Mouse (Mus musculus) limb, embryonic 13.5 days (tissue): ENCODE measurements at regions not wholly inside any gene's neighbourhood (a gene's known extent, or its start where the extent isn't known, plus 50 kb on each side); places are given as distances from the start of the nearest gene placed in this dataset.

Experiments
- ATAC-seq: fragments of 200-750 bp; cut with Nextera tagmentation; 2 replicates; pipeline ENCODE4 v1.8.0; 2017; ENCODE audit warnings: low read depth, moderate number of reproducible peaks, moderate TSS enrichment; ENCODE audit not compliant: low FRiP score
- H3K27ac ChIP-seq: fragments of 300-500 bp; sonication (generic); 2 replicates; pipeline ENCODE4 v1.5.1; 2015; ENCODE audit warnings: inconsistent platforms, mild to moderate bottlenecking, moderate library complexity
- H3K27me3 ChIP-seq: fragments of 300-500 bp; sonication (generic); 2 replicates; pipeline ENCODE4 v1.6.1; 2015; ENCODE audit warnings: mild to moderate bottlenecking, inconsistent platforms
- H3K36me3 ChIP-seq: fragments of 300-500 bp; sonication (generic); 2 replicates; pipeline ENCODE4 v1.6.1; 2015; ENCODE audit warnings: inconsistent platforms, mild to moderate bottlenecking, moderate library complexity
- H3K4me1 ChIP-seq: fragments of 300-500 bp; sonication (generic); 2 replicates; pipeline ENCODE4 v1.6.1; 2015; ENCODE audit warnings: inconsistent platforms
- H3K4me2 ChIP-seq: fragments of 300-500 bp; sonication (generic); replicated peaks from 2 replicates; pipeline ENCODE4 v1.6.1; 2015; ENCODE audit warnings: inconsistent platforms, mild to moderate bottlenecking, moderate library complexity
- H3K4me3 ChIP-seq: fragments of 300-500 bp; sonication (generic); 2 replicates; pipeline ENCODE4 v1.5.1; 2015; ENCODE audit warnings: moderate library complexity, mild to moderate bottlenecking, inconsistent platforms
- H3K9ac ChIP-seq: fragments of 300-500 bp; sonication (generic); 2 replicates; pipeline ENCODE4 v1.6.1; 2015; ENCODE audit warnings: mild to moderate bottlenecking, inconsistent platforms
- H3K9me3 ChIP-seq: fragments of 300-500 bp; sonication (generic); 2 replicates; pipeline ENCODE4 v1.6.1; 2016; ENCODE audit warnings: inconsistent platforms
- WGBS: fragments of 180-500 bp; shearing (Covaris S2); methylation state at CpG from one replicate; pipeline ENCODE4 v1.1.7; 2015; 5-methylcytosine and 5-hydroxymethylcytosine counted together

- H3K9ac ChIP-seq: no peak overlapping the region
- 0 out of 2 replicates have a peak, but pooled peaks cover 5% of the 10 kb centered on the region for H3K27me3 ChIP-seq
- no peak overlapping the region for H3K4me3 ChIP-seq
- no peak for ATAC-seq
- no peak overlapping the region for H3K4me2 ChIP-seq
- H3K9me3 ChIP-seq: no peaks in the 10 kb centered on the region
- H3K4me1 ChIP-seq: peaks cover 15% of the 10 kb centered on the region
- no peak overlapping the region for H3K27ac ChIP-seq
- 87% methylated on average over 2 of the region's 2 CpGs for WGBS
- H3K36me3 ChIP-seq: no peaks in the 10 kb centered on the region
Measured at GRCm38 (mm10) chr5:53329591-53329990, 62.7 kb downstream of the Smim20 start.

GRCm38 (mm10) chr5:53336704-53337103 lies 69.8 kb downstream of the Smim20 start:
- 91% methylated on average over 6 of the region's 6 CpGs for WGBS
- ATAC-seq: no peak
- H3K9ac ChIP-seq: no peak overlapping the region

GRCm38 (mm10) chr5:53337816-53338215 lies 70.9 kb downstream of the Smim20 start:
- H3K4me2 ChIP-seq: no peak overlapping the region
- H3K4me3 ChIP-seq: no peak overlapping the region
- no peaks in the 10 kb centered on the region for H3K4me1 ChIP-seq
- no peak overlapping the region for H3K27ac ChIP-seq
- 46% methylated on average over 3 of the region's 3 CpGs for WGBS
- H3K9me3 ChIP-seq: no peaks in the 10 kb centered on the region
- no peaks in the 10 kb centered on the region for H3K36me3 ChIP-seq
- no peak for ATAC-seq
- H3K27me3 ChIP-seq: no peaks in the 10 kb centered on the region
- H3K9ac ChIP-seq: no peak overlapping the region

More at GRCm38 (mm10) chr5:53336704-53337103, 69.8 kb downstream of the Smim20 start:
- Histone ChIP-seq H3K27ac (no peak overlapping the region), H3K4me2 (no peak overlapping the region), H3K9me3 (no peaks in the 10 kb centered on the region), H3K27me3 (no peaks in the 10 kb centered on the region), H3K36me3 (no peaks in the 10 kb centered on the region), H3K4me3 (no peak overlapping the region), H3K4me1 (no peaks in the 10 kb centered on the region)

DNA sequence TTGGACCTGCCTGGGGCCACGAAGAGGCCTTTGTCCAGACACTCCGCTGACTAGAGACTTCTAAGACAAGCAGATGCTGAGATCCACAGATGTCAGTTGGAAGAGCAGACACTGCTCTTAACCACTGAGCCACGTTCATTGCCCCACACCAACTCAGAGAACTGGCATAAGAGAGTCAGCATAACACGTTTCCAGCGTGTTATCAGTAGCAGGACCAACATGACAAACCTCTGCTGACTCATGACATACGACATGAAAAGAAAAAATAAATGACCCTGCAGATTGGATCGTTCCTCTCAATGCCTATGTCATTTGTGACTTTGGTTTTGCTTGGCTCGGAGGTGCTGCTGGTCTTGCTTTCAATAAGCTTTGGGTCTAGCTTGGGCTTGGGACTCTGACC lies 78.3 kb downstream of the Smim20 start:
- no peak for ATAC-seq
- Histone ChIP-seq H3K9me3 (no peaks in the 10 kb centered on the region), H3K27me3 (0 out of 2 replicates have a peak, but pooled peaks cover under 1% of the 10 kb centered on the region), H3K4me3 (no peak overlapping the region), H3K4me2 (no peak overlapping the region), H3K27ac (no peak overlapping the region), H3K4me1 (peaks cover 5% of the 10 kb centered on the region; the same call in 1 of the 2 replicates), H3K36me3 (no peaks in the 10 kb centered on the region), H3K9ac (no peak overlapping the region)
- 90% methylated on average over 8 of the region's 8 CpGs for WGBS

GRCm38 (mm10) chr5:53346028-53346427 lies 79.1 kb downstream of the Smim20 start:
- no peak overlapping the region for H3K4me3 ChIP-seq
- H3K4me1 ChIP-seq: peaks cover 5% of the 10 kb centered on the region; the same call in 1 of the 2 replicates
- no peak for ATAC-seq
- H3K9me3 ChIP-seq: no peaks in the 10 kb centered on the region
- H3K4me2 ChIP-seq: no peak overlapping the region
- H3K9ac ChIP-seq: no peak overlapping the region
- H3K36me3 ChIP-seq: no peaks in the 10 kb centered on the region
- 0 out of 2 replicates have a peak, but pooled peaks cover 4% of the 10 kb centered on the region for H3K27me3 ChIP-seq
- 63% methylated on average over 8 of the region's 8 CpGs for WGBS
- H3K27ac ChIP-seq: no peak overlapping the region

GRCm38 (mm10) chr5:53346756-53347155 lies 79.9 kb downstream of the Smim20 start:
- no peaks in the 10 kb centered on the region for H3K36me3 ChIP-seq
- no peak overlapping the region for H3K9ac ChIP-seq
- WGBS: 59% methylated on average over 8 of the region's 8 CpGs
- no peaks in the 10 kb centered on the region for H3K9me3 ChIP-seq
- H3K27me3 ChIP-seq: 0 out of 2 replicates have a peak, but pooled peaks cover 4% of the 10 kb centered on the region
- no peak for ATAC-seq
- no peak overlapping the region for H3K4me2 ChIP-seq
- H3K4me3 ChIP-seq: no peak overlapping the region
- H3K27ac ChIP-seq: no peak overlapping the region
- peaks cover 5% of the 10 kb centered on the region; the same call in 1 of the 2 replicates for H3K4me1 ChIP-seq

- peaks cover 8% of the 10 kb centered on the region; the same call in 1 of the 2 replicates for H3K27me3 ChIP-seq
- H3K27ac ChIP-seq: no peak overlapping the region
- 0 out of 2 replicates have a peak, but pooled peaks cover 3% of the 10 kb centered on the region for H3K4me1 ChIP-seq
- WGBS: 48% methylated on average over 4 of the region's 4 CpGs
- H3K4me2 ChIP-seq: no peak overlapping the region
- no peaks in the 10 kb centered on the region for H3K9me3 ChIP-seq
- H3K36me3 ChIP-seq: no peaks in the 10 kb centered on the region
- H3K4me3 ChIP-seq: no peak overlapping the region
- no peak overlapping the region for H3K9ac ChIP-seq
- no peak for ATAC-seq
Measured at GRCm38 (mm10) chr5:53352852-53353251, 86.0 kb downstream of the Smim20 start.

DNA sequence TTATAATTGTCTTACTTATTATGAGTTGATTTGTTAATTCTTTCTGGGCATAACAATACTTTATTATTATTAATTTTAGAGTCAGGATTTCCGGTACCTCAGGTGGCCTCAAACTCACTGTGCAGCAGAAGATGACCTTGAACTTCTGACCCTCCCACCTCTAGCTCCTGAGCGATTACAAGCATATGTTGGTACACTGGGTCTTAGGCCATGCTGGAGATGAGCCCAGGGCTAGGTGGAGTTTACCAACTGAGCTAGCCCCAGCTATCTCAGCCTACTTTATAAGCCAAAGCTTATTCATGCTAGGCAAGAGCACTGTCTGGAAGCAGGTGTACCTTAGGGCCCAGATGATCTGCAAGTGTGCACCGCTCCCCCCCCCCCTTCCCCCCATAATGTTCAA lies 87.4 kb downstream of the Smim20 start:
- H3K9ac ChIP-seq: no peak overlapping the region
- ATAC-seq: no peak
- H3K4me3 ChIP-seq: no peak overlapping the region
- H3K9me3 ChIP-seq: no peaks in the 10 kb centered on the region
- no peaks in the 10 kb centered on the region for H3K36me3 ChIP-seq
- peaks cover 8% of the 10 kb centered on the region; the same call in 1 of the 2 replicates for H3K27me3 ChIP-seq
- H3K4me2 ChIP-seq: no peak overlapping the region
- 82% methylated on average over 3 of the region's 3 CpGs for WGBS
- 0 out of 2 replicates have a peak, but pooled peaks cover 3% of the 10 kb centered on the region for H3K4me1 ChIP-seq
- no peak overlapping the region for H3K27ac ChIP-seq

GRCm38 (mm10) chr5:53355069-53355468 lies 88.2 kb downstream of the Smim20 start:
- Histone ChIP-seq H3K4me3 (no peak overlapping the region), H3K27ac (no peak overlapping the region), H3K4me2 (no peak overlapping the region), H3K9ac (no peak overlapping the region), H3K9me3 (no peaks in the 10 kb centered on the region), H3K36me3 (no peaks in the 10 kb centered on the region), H3K27me3 (peaks cover 8% of the 10 kb centered on the region; the same call in 1 of the 2 replicates), H3K4me1 (0 out of 2 replicates have a peak, but pooled peaks cover 3% of the 10 kb centered on the region)
- under 1% methylated on average over 6 of the region's 6 CpGs for WGBS
- peak; percentile 87 for ATAC-seq

DNA sequence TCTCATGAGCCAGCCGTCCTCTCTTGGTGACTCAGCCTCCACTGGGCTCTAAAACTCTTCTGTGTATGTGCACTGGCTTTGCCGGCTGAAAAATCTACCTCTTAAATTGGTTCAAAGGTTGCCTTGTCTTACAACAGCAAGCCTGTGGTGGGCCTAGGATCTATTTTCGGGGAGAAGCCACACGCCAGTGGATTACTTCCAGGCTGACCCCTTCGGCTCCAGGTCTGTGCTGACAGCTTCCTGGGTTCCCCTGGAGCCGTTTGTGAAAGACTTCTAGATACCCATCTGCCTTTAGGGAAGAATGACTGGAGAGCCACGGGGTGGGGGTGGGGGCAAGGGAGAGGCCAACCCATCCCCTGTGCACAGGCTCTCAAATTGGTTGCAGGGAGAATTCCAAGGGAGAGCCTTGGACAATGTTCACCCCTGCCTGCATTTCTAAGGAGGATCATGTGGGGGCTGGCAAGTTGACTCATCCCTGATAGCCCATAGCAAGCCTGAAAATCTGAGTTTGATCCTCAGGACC lies 90.3 kb downstream of the Smim20 start:
- peaks cover 8% of the 10 kb centered on the region; the same call in 1 of the 2 replicates for H3K27me3 ChIP-seq

DNA sequence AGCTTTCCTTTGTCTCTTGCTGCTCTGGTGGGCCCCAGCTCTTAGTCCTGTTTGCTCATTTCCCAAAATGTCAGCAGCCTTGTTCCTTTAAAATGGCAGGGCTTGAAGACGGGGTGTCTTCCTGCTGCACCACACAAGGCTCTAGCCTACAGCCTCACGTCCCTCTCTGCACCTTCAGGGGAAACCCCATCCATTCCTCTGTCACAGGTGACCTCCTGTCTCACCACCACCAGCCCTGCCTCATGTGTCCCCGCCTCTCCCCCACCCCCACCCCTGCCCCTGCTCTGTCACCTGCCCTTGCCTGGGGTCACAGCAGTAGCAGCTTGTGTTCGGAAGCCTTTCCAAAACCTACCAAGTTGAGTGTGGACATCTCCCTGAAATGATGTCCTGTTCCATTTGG lies 91.3 kb downstream of the Smim20 start:
- Histone ChIP-seq H3K27ac (no peak overlapping the region), H3K9ac (no peak overlapping the region), H3K36me3 (no peaks in the 10 kb centered on the region), H3K4me2 (no peak overlapping the region), H3K9me3 (no peaks in the 10 kb centered on the region), H3K27me3 (0 out of 2 replicates have a peak, but pooled peaks cover 6% of the 10 kb centered on the region), H3K4me3 (no peak overlapping the region), H3K4me1 (0 out of 2 replicates have a peak, but pooled peaks cover 3% of the 10 kb centered on the region)
- 54% methylated on average over 4 of the region's 4 CpGs for WGBS
- no peak for ATAC-seq

More for the DNA sequence above, 90.3 kb downstream of the Smim20 start:
- 60% methylated on average over 7 of the region's 7 CpGs for WGBS
- no peak for ATAC-seq
- no peak overlapping the region for H3K4me3 ChIP-seq
- H3K27ac ChIP-seq: no peak overlapping the region
- 0 out of 2 replicates have a peak, but pooled peaks cover 3% of the 10 kb centered on the region for H3K4me1 ChIP-seq
- no peaks in the 10 kb centered on the region for H3K36me3 ChIP-seq
- H3K9me3 ChIP-seq: no peaks in the 10 kb centered on the region
- H3K9ac ChIP-seq: no peak overlapping the region
- no peak overlapping the region for H3K4me2 ChIP-seq

DNA sequence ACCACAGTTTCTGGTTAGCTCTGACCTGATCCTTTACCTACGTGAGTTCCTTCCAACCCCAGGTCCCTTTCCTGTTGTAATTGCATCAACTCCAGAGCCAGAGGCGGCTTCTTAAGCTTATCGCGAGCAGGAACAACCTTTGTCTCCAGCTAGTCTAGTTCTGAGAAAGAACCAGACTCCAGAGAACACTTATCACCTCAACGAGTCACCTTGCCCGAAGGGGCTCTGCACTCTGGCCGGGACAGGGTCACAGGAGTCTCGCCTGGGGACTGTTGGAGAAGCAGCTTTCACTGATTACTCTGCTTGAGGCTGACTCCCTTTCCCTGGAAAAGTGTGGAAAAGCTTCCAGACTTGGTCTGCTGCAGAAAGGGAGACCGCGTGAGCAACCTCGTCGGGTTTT lies 93.0 kb downstream of the Smim20 start:
- Histone ChIP-seq H3K9me3 (no peaks in the 10 kb centered on the region), H3K36me3 (no peaks in the 10 kb centered on the region), H3K4me1 (peaks cover 7% of the 10 kb centered on the region; the same call in 1 of the 2 replicates), H3K27me3 (0 out of 2 replicates have a peak, but pooled peaks cover 6% of the 10 kb centered on the region), H3K27ac (no peak overlapping the region), H3K4me2 (no peak overlapping the region), H3K4me3 (no peak overlapping the region), H3K9ac (no peak overlapping the region)
- no peak for ATAC-seq
- WGBS: 79% methylated on average over 12 of the region's 12 CpGs

- no peak overlapping the region for H3K27ac ChIP-seq
Measured at GRCm38 (mm10) chr5:53361295-53361694, 94.4 kb downstream of the Smim20 start.

More at GRCm38 (mm10) chr5:53361295-53361694, 94.4 kb downstream of the Smim20 start:
- ATAC-seq: no peak
- Histone ChIP-seq H3K4me3 (no peak overlapping the region), H3K36me3 (no peaks in the 10 kb centered on the region), H3K9ac (no peak overlapping the region), H3K4me2 (no peak overlapping the region), H3K9me3 (no peaks in the 10 kb centered on the region), H3K27me3 (0 out of 2 replicates have a peak, but pooled peaks cover 6% of the 10 kb centered on the region), H3K4me1 (peaks cover 9% of the 10 kb centered on the region)
- 80% methylated on average over 6 of the region's 6 CpGs for WGBS
